Mouse (Mus musculus) MN1 (cell line): ENCODE measurements around the gene Map4k5.
A peak's percentile ranks its signal among the peaks of the same experiment; 100 is the strongest.

Experiments used
- DNase-seq: peaks from one replicate; pipeline ENCODE4 v3.0.0-alpha.2; 2016; ENCODE audit warnings: low spot score

The Map4k5 gene

DNA sequence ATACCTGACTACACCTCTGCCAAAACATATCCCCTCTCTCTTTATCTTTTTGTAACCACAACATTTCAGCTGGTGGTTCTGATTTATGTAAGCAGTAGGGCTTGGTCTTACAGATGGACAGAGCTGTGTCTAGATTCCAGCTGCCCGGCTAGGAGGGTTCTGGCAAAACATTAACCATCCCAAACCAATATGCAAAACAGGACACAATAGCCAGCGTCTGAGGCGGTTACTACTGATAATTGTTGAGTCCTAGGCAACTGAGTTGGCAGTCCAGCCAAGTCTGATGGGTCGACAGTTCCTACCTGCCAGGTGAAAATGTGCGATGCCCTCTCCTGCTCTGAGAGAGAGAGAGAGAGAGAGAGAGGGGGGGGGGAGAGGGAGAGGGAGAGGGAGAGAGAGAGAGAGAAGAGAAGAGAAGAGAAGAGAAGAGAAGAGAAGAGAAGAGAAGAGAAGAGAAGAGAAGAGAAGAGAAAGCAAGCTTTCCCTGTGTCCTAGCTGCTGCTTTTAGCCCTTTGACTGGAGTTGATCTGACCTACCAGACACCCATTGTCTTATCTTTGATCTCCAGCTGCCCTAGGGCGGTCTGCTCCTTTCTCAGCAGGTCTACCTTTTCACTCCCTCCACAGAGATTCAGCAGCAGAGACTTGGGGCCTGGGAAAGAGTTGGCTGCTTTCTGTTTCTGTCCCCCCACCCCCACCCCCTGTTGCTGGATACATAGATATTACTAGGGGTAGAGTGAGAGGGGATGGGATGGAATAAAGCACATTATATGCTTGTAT, 109.6 kb downstream of the Map4k5 start:
- peak; percentile 81 for DNase-seq

DNA sequence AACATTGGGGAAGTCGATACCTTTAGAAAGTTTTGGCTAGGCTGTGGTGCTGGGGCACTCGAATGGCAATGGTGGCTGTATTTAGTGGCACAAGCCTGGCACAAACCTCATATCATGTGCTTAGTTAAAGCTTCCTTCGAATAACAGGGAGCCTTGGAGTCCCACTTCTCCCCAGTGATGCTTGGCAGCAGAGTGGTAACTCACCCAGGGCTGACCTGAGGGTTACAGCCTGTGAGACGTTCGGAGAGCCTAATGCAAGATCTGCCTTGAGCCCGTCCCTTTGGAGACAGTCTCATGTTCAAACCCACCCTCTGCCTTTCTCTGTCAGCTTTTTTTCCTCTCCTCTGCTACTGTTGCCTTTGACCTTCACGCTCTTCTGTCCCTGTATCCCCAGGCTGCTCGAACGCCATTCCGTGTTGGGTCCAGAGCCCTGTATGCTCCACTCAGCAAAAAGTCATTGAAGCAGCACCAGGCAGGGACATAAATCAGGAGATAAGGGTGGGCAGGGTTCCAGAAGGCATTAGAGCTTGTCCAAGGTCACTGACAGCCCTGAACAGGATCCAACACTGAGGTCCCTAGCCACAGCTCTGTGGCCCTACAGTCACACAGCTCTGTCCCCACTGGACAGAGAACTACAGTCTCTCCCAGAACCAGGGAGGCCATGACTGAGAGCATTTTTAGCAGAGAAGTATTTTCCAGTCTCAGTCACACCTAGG, 110.9 kb downstream of the Map4k5 start:
- peak; percentile 58 for DNase-seq

DNA sequence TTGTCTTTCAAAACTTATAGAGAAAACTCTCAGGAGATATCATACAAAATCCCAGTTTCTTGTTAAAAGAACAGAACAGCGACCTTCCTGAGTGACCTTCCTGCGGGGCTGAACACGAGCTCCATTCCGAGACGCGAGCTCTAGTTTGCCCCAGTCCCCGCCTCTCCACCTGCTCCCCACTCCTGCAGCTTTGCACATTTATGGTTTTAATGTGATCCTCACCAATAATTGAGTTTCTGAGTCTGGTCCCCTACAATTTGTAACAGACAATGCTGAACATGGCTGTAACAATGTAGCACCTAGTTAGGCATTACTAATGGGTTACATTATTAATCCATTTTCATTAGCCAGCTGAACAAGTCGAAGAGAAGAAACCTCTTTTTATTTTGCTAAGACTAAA, 111.5 kb downstream of the Map4k5 start:
- DNase-seq = no peak

DNA sequence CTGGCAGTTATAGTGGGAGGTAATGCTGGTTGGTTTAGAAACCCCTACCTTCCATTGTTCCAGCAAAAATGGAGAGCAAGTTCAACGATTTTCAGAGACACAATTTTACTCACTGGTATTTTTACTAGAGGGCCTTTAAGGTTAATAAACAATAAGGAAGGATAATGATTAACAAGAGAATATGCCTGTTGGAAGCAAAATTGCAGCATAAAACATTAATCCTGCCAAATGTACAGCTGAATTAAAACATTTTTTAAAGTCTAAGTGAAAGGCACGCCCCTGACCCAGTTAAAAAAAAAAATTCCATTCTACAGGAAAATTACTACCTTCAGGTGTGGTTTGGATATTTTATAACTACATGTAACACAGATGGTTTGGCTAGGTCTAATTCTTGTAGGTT, 115.0 kb downstream of the Map4k5 start:
- DNase-seq = no peak

DNA sequence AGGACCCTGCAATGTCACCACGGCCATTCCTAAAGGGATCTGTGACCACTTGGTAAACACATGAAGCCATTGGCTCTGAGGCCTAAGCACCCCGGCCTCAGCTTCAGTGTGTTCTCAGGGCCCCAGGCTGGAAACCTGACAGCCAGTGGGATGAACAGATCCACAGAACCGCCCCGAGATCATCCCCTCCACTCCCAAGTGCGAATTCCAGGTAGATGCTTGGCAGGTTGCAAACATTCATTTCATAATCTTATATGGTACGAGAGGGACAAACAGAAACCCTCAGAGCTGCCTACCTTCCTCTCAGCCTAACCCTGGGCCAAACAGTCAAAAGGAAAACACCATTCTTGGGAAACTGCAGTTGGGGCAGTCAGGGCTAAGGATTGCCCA, 115.7 kb downstream of the Map4k5 start:
- DNase-seq = no peak

DNA sequence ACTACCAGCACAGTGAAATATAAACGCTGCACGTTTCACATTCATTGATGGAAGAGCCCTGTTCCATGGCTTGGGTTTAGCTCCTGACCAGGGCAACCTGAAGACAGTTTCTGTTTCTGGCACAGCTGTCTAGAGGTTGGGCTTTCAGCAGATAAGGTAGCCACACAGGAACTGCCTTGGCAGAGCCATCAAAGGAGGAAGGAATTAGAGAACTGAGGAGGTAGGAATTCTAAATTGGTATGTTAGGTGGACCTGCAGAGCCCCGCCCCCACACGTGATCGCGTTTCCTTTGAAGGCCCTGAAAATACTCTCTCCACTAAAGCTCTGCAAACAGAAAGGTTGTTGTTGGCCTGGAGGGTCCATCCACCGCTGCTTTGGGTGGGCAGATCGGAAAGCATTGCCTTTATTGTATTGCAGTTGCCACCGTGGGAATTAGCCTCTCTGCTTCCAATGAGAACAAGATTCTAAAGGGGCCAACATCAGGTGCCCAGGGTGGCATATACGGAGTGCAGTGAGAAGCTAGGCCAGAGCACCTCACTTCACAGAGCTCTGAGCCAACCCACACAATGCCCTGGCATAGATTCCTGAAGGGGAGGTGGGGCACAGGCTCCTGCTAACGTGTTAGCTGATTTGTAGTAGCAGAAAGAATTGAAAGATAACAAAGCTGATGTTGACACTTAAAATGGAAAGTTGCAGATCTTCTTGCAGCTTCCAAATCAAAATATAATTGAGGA, 116.2 kb downstream of the Map4k5 start:
- DNase-seq = no peak

DNA sequence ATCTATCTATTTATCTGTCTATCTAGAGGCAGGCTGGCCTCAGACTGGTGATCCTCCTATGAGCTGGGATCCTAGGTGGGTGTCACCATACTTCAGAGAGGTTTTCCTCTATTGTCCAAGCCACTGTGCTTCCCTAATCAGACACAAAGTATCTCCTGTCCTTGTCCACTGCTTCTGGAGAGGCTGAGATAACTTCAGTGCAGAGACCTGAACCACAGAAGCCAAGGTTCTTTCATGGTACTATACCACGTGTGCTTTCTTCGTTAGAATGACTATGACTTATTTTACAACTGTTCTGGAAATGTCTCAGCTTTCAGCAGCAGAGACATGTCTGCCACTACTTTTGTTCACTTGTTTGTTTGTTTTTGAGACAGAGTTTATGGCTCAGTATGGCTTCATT, 124.2 kb downstream of the Map4k5 start:
- no peak for DNase-seq

DNA sequence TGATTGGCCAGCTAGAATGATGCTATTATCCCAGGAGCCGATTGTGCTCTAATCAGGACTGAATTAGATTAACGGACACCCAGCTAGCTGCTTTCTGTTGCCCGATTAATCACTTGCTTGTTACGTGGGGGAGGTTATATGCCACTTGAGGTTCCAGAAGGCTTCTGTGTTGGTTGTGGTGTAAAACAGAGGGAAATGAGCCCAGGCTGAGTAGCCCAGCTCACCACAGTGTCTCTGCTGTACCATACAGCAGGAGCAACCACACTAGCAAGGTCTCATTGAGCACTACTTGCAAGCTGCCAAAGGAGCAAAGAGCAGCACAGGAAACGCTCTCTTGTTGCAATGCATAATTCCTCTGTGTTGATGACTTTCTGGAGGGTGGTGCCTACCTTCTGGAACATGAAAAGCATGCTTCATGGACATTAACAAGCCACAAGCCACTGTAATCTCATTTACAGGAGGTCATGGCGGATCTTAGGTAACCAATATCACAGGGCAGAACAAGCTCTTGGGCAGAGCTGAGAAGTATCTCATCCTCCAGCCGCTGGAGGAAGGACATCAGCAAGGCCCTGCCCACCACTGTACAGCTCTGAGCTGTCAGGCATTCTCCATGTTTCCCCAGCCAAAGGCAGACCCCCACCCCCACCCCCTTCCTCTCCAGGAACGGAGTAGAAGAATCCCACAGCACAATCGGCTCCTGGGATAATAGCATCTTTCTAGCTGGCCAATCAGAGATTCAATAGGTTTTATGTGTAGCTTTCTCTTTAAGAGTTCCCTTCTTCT, 125.3 kb downstream of the Map4k5 start:
- peak; percentile 62 for DNase-seq

DNA sequence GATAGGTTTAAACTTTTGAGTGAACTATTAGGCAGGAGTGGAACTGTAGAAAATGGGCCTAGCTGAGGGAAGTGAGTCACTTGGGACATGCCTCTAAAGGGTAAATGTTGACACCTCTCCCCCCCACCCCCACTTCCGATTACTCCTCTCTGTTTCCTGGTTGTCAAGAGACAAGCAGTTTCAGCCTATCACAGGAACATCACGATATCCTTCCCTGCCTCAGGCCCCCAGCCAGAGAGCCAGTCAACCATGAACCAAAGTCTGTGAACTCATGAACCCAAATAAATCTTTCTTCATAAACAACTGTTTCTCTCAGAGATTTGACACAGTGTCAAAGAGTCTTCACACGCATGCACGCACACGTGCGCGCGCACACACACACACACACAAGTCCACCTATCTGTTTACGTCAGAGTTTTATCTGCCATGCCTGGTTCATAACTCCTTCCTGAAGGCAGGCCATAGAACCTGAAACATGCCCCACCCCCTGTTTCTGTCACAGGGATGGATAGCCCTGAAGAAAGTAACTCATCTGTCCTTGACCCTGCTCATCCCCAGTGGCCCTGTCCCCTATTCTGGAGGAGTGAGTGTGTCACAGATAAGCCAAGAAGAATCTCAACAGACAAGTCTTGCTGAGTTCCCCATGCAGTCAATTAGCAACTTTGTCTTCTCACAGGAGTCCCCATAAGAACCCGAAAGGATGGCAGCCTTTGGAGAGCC, 126.7 kb downstream of the Map4k5 start:
- DNase-seq = no peak

DNA sequence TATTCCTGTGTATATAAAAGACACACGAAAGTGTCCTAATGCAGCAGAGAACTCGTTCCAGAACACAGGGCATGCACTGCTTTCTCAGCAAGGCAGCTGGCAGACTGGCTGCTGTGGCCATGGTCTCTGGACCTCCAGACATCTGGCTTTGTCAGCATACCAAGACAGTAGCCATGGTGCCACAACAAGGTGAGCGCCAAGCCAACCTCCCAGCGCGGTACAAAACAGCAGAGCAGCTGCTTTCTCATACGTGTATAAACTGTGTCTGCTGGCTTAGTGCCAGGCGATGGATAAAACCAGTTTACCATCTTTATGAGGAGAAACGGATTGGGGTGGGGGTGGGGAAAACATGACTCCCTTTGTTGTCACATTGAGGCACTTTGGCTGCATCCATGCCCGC, 127.5 kb downstream of the Map4k5 start:
- DNase-seq = no peak

DNA sequence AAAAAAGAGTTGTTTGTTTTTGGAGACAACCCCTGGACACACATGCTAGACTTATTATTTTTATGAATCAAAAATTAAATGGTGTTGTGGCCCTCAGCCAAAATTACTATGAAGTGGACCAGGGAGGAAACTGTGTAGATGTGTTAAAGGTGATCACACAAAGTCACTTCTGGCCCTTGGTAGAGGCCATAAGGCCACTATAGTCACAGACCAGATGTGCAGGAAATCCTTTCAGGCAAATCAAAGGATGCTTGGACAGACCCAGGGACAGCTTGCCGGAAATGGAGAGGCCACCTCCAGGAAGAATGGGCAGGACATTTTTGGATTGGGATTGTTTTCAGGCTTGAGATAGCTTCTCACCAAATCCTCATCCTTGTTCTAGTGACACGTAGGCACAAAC, 131.4 kb downstream of the Map4k5 start:
- DNase-seq = no peak

DNA sequence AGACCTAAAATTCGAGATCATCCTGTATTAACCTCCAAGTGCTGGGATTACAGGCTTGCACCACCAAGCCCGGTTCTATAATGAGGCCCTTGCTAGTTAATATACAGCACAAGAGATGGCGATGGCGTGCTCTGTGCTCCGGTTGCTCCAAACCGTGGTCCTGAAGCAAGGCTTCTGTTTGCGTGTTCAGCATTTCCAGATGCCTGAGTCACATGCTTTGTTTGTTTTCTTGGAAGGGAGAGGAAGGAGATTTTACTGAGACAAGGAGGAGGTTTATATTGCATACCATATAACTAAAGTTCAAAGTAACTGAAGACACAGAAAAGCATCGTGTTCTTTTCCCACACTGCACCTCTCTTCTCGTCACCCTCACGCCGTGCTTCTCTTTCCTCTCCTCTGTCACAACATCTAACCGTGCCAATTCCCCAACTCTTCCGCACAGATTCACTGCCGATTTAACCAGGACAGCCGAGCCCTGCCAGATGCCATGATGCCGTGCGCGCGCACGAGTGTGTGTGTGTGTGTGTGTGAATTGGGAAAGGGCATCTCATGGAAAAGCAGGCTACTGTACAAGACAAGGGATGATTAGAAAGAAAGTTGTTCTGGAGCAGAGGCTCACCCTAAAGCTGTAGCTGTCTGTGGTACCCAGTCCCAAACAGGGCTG, 132.1 kb downstream of the Map4k5 start:
- no peak for DNase-seq

DNA sequence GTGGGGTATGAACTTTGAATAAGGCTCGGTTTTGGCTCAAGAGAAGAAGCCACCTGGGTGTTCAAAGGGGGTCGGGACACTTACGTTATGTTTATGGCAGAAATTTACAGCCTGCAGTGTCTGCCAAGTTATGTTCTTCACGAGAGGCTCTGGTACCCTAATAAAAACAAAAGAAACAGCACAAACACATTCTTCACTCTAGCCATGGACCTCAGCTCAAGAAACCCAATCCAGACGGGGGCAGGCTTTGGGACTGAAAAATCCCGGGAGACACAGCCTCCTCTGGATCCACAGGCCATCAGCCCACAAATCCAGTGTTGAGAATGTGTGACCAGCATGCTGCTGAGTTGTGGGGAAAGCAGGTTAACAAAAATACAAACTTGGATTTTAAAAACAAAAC, 133.0 kb downstream of the Map4k5 start:
- peak; percentile 30 for DNase-seq

DNA sequence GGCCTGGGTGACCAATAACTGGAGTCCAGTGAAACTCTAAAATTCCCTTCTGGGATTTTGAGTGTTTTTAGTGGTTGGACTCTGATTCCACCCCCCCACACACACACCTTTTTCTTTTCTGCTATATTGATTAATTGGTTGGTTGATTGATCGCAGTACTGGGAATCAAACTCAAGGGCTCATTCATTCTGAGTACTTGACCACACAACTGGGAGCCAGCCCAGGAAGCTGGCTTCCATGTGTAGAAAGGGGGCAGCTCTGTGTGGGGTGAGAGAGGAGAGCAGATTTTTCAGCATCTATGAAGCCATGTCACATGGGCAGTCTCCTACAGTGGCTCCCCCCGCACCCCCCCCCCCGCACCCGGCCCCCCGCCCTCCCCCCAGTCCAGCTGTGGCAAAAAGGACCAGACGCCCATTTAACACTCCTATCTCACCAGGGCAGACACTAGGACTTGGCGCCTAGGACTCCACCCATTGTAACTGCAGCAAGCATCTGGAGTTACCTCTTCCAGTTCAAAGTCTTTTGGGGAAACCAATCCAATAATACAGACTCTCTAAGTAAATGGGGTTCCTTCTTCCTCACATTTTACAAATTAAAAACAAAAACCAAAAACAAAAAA, 133.6 kb downstream of the Map4k5 start:
- DNase-seq = peak; percentile 43

DNA sequence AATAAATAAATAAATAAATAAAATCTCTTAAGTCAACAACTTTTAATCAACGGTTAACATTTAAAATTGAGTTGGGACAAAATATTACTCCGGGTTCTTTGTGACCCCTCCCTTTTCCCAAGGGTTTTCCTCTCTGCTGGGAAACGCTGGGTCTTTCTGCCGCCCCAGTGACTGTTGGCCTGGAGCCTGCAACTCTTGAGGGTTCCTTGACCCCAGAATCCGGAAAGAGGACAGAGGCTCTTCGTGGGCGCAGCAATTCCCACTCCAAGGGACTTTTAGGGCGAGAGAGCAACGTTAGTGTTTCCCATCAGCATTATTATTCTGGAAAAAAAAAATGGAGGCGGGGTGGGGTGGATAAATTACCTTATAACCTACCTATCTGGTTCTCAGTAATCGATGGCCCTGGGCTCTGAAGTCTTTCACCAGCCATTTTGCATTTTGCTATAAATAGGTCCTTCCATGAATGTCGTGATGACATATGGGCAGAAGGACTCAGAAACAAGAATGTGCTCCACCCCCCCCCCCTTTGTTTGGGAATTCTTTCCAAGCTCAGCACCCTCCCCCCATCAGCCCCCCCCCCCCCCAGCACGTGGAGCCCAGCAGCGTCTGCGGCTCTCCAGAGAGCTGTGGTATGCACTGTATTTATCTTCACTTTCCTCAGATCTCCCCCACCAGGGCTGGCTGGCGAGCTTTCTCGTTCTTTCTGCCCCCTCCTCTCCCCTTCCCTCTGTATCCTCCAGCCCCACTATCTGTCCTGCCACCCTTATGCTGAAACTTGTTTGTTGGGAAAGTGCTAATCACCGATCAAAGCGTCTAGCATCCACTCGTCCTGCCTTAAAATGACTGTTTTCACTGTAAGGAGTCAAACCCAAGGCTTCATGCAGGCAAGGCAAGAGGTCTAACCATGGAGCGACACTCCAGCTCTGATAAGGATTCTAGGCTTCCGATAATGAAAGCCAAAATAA, 134.5 kb downstream of the Map4k5 start:
- DNase-seq = peak; percentile 51

DNA sequence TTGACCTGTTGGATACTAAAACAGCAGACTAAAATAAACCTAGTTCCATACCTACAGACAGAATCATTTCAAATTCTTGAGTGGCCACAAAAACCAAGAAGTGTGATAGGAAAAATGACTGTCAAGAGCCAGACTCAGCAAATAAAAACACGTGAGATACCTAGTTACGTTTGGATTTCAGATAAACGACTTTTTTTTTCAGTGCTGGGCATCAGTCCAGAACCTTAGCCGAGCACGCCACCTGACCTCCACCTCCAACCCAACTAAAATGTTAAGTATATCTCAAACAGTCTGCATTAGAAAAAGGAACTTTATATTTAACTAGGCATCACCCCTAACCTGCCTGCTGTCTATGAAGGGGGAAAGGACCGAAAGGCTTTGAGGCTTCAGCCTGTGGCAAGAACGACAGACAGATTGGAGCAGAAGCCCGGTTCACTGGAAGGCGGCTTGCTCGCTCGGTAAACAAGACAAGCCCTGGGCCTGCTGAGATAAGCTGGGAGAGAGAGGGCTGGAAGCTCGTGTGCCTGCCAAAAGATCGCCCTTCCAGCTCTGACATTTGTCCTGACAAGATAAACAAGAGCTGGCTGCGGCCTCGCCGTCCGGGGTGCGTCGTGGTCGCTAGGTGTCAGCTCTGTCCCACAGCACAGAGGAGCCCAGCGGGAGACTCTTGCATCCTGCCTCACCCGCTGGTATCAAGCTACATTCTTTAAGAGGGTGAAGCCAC, 135.4 kb downstream of the Map4k5 start:
- DNase-seq = peak; percentile 87

DNA sequence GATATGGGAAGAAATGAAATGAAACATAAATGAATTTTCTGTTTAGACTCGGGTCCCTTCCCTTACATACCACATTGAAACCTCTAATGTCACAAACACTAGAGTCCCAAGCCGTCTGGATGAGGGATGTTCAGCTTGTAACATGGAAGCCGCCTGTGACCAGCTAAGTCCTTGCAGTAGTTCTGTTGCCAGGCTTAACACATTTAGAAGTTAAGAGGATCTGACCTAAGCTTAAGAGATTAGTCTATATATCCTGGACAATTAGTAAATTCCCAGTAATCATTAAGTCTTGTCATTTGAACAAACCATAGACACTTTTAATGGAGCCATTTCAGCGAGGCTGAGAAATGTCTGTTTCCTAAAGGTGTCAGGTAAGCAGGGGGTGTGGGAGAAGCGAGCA, 137.0 kb downstream of the Map4k5 start:
- DNase-seq = no peak

DNA sequence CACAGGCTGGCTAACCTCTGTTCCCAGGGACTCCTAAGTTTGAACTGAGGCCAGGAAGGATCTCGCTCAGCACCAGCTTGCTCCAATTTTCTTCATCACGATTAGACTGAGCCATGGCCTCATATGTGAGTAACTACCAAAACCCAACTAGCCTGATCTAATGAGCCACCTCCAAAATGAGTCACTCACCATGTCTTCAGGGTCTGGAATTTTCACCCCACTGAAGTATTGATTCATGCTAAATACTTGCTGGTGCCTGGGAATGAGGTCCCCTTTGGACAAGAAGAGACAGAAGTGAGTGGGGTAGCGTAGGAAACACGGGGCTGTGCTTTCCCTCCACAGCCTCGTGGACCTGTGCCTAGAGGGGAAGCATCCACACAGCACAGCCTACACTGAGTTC, 139.1 kb downstream of the Map4k5 start:
- no peak for DNase-seq
